Mouse (Mus musculus) heart, postnatal 0 days (tissue): ENCODE data around the gene Spsb3.

Source experiments
- CTCF ChIP-seq: IDR thresholded peaks from 2 replicates; pipeline ENCODE4 v1.5.1; 2016; ENCODE audit warnings: antibody characterized with exemption, control low read depth, low read depth
- EP300 ChIP-seq: IDR thresholded peaks from 2 replicates; pipeline ENCODE4 v1.6.1; 2016; ENCODE audit warnings: antibody characterized with exemption, low read depth

DNA sequence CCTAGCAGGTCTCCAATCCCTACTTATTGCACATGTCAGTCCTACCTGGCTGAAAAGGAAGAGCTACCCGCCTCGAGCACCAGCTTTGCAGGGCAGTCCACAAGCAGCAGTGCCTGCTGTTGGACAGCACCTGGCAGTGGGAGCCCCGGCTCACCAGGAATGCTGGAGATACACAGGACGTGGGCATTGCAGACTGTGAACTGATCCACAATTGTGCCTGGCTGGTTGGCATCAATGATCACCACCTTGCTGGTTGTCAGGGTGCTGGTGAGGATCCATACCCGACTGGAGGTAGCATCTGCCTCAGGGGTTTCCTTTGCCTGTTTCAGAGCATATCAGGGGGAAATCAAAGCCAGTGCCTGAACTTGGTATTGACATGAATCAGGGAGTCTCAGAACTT, 15.7 kb downstream of the Spsb3 start:
- TF ChIP-seq CTCF (no peak), EP300 (no peak)
